ENCODE assay signal across 11 mouse cellular contexts in genomic region chr17:62853741-62854140, GRCm38 (mm10). TPM values are rescaled to one million over a fixed set of nuclear protein-coding genes. Genes with fewer than 3 reads are reported as not detected.
A peak's percentile ranks its signal among the peaks of the same experiment; 100 is the strongest.
DNase-seq lines count a peak whose midpoint lies in the region; ATAC-seq lines count a peak whose summit lies in the region.
"Had no signal": no experiment of that assay in that cellular context is flagged by ENCODE, and none has a peak within 500 bp of the region (broad histone marks: within the 10 kb centered on the region; RNA-seq: fewer than 3 reads in every experiment).

No protein-coding gene starts in this region.

- H3K27me3 ChIP-seq in kidney, embryonic 15.5 days, result no peaks in the 10 kb centered on the region
- no peaks in the 10 kb centered on the region for H3K27me3 ChIP-seq in hindbrain, embryonic 11.5 days (ENCODE audit: control insufficient read depth, insufficient read depth, low read length)
- H3K27me3 ChIP-seq in midbrain, embryonic 11.5 days (ENCODE audit: control insufficient read depth, insufficient read depth, low read length), result peaks cover 7% of the 10 kb centered on the region; the same call in 1 of the 2 replicates
- no peaks in the 10 kb centered on the region for H3K27me3 ChIP-seq in neural tube, embryonic 15.5 days (replicated peaks)
- H3K27me3 ChIP-seq: CH12.LX had no signal

- no peak overlapping the region for H3K9ac ChIP-seq in kidney, embryonic 15.5 days
- H3K9ac ChIP-seq in hindbrain, embryonic 11.5 days (ENCODE audit: low read depth, low read length), result no peak overlapping the region
- no peak overlapping the region for H3K9ac ChIP-seq in midbrain, embryonic 11.5 days (ENCODE audit: low read length)
- H3K9ac ChIP-seq in neural tube, embryonic 15.5 days (replicated peaks), result no peak overlapping the region

- 30% methylated on average over 6 of the region's 6 CpGs for WGBS in kidney, embryonic 15.5 days
- 8% methylated on average over 6 of the region's 6 CpGs for WGBS in hindbrain, embryonic 11.5 days
- WGBS in midbrain, embryonic 11.5 days, result 2% methylated on average over 6 of the region's 6 CpGs
- 10% methylated on average over 6 of the region's 6 CpGs for WGBS in neural tube, embryonic 15.5 days

- no peaks in the 10 kb centered on the region for H3K36me3 ChIP-seq in kidney, embryonic 15.5 days
- H3K36me3 ChIP-seq in hindbrain, embryonic 11.5 days (ENCODE audit: control insufficient read depth, insufficient read depth, low read length), result no peaks in the 10 kb centered on the region
- no peaks in the 10 kb centered on the region for H3K36me3 ChIP-seq in midbrain, embryonic 11.5 days (ENCODE audit: control insufficient read depth, insufficient read depth, low read length)
- H3K36me3 ChIP-seq in neural tube, embryonic 15.5 days, result no peaks in the 10 kb centered on the region

- H3K4me1 ChIP-seq in kidney, embryonic 15.5 days, result peaks cover 32% of the 10 kb centered on the region
- H3K4me1 ChIP-seq in hindbrain, embryonic 11.5 days (replicated peaks; ENCODE audit: control insufficient read depth, insufficient read depth, low read length), result peaks cover 6% of the 10 kb centered on the region
- peaks cover 32% of the 10 kb centered on the region for H3K4me1 ChIP-seq in midbrain, embryonic 11.5 days (ENCODE audit: control insufficient read depth, insufficient read depth, low read length)
- H3K4me1 ChIP-seq in neural tube, embryonic 15.5 days, result peaks cover 27% of the 10 kb centered on the region

- no peaks in the 10 kb centered on the region for H3K9me3 ChIP-seq in kidney, embryonic 15.5 days (replicated peaks)
- no peaks in the 10 kb centered on the region for H3K9me3 ChIP-seq in hindbrain, embryonic 11.5 days (ENCODE audit: control insufficient read depth, low read length)
- no peaks in the 10 kb centered on the region for H3K9me3 ChIP-seq in midbrain, embryonic 11.5 days (ENCODE audit: control insufficient read depth, low read length)
- H3K9me3 ChIP-seq in neural tube, embryonic 15.5 days (replicated peaks), result no peaks in the 10 kb centered on the region

- H3K27ac ChIP-seq in kidney, embryonic 15.5 days, result peak overlapping the region; percentile 10; the same call in 1 of the 2 replicates
- peak overlapping the region; percentile 47; the same call in 1 of the 2 replicates for H3K27ac ChIP-seq in hindbrain, embryonic 11.5 days (ENCODE audit: low read depth, low read length)
- peak overlapping the region; percentile 80 for H3K27ac ChIP-seq in midbrain, embryonic 11.5 days (ENCODE audit: low read depth, low read length)
- H3K27ac ChIP-seq in neural tube, embryonic 15.5 days (replicated peaks), result no peak overlapping the region

- no peak for ATAC-seq in kidney, embryonic 15.5 days (replicated peaks; ENCODE audit: low FRiP score)
- ATAC-seq in hindbrain, embryonic 11.5 days (ENCODE audit: low FRiP score), result no peak
- peak; percentile 38 for ATAC-seq in midbrain, embryonic 11.5 days (ENCODE audit: low FRiP score)
- no peak for ATAC-seq in neural tube, embryonic 15.5 days (ENCODE audit: low FRiP score)

- H3K4me2 ChIP-seq in kidney, embryonic 15.5 days, result peak overlapping the region; percentile 27
- H3K4me2 ChIP-seq in hindbrain, embryonic 11.5 days (replicated peaks; ENCODE audit: low read depth, low read length), result peak overlapping the region; percentile 33; the same call in 1 of the 2 replicates
- peak overlapping the region; percentile 37 for H3K4me2 ChIP-seq in midbrain, embryonic 11.5 days
- 0 out of 2 replicates have a peak overlapping the region, but pooled peaks have one; percentile 4 for H3K4me2 ChIP-seq in neural tube, embryonic 15.5 days

- no peak for DNase-seq in kidney, adult 11 months
- no peak for DNase-seq in hindbrain, embryonic 11.5 days (ENCODE audit: low spot score)
- DNase-seq in midbrain, embryonic 11.5 days (ENCODE audit: low spot score, missing footprints), result no peak
- DNase-seq in thymus, postnatal 0 days (ENCODE audit: low spot score), result no peak
- no peak for DNase-seq in lung, postnatal 10 days
- DNase-seq: adrenal gland, postnatal 14 days; gastrocnemius, postnatal 25 days had no signal

- H3K4me3 ChIP-seq in kidney, embryonic 15.5 days (replicated peaks), result no peak overlapping the region
- H3K4me3 ChIP-seq in hindbrain, embryonic 11.5 days (ENCODE audit: low read depth, low read length), result no peak overlapping the region
- H3K4me3 ChIP-seq in midbrain, embryonic 11.5 days (ENCODE audit: low read depth, low read length), result no peak overlapping the region
- H3K4me3 ChIP-seq in neural tube, embryonic 15.5 days (replicated peaks), result no peak overlapping the region
- H3K4me3 ChIP-seq: erythroblast, embryonic 14.5 days had no signal

RNA-seq across cellular contexts. Expression of gene Efna5, which starts 27.4 kb away (rescaled TPM):
- polyA plus RNA-seq in kidney, embryonic 15.5 days (2015; fragmentation: Nextera tagmentation; extraction: Ambion mirVana), result 29.9 and 33.7 TPM in 2 replicates
- polyA plus RNA-seq in hindbrain, embryonic 11.5 days (2014; fragmentation: Nextera tagmentation; extraction: Ambion mirVana), result 46.0 and 56.7 TPM in 2 replicates
- polyA plus RNA-seq in midbrain, embryonic 11.5 days (2014; fragmentation: Nextera tagmentation; extraction: Ambion mirVana), result 72.5 and 80.5 TPM in 2 replicates
- 44.4 and 46.0 TPM in 2 replicates for polyA plus RNA-seq in neural tube, embryonic 15.5 days (2015; fragmentation: Nextera tagmentation; extraction: Ambion mirVana)
- polyA plus RNA-seq in thymus, postnatal 0 days (2015; fragmentation: Nextera tagmentation; extraction: Ambion mirVana), result 3.2 and 3.5 TPM in 2 replicates
- polyA plus RNA-seq: erythroblast, embryonic 14.5 days had no signal
